Mouse (Mus musculus) granulocyte monocyte progenitor cell, adult 5-6 weeks (primary cell): Measurements from ENCODE around the gene Lefty2. TPM values are rescaled to one million over a fixed set of nuclear protein-coding genes. Genes with fewer than 3 reads are reported as not detected.
"Not testable (repeated sequence)": the region's sequence is repeated elsewhere in the genome, so short reads cannot be mapped to it uniquely, and the experiment has no call there.

ENCODE experiments used
- ATAC-seq: replicated peaks from 2 replicates; pipeline ENCODE4 v1.8.0; 2016; ENCODE audit warnings: mild to moderate bottlenecking, moderate TSS enrichment, inconsistent platforms; ENCODE audit not compliant: poor library complexity, severe bottlenecking
- total RNA-seq, 2 experiments: library from RNA; stranded (forward) in 1 of 2; stranded (reverse) in 1 of 2; fragments of 200-712, 200-1000 nt in 1 of 2; fragments of >200 nt in 1 of 2; fragmentation: Nextera tagmentation in 1 of 2; gene quantifications; 2 replicates each; pipeline ENCODE4 v1.2.3; 2014 to 2017

Lefty2 gene
- total RNA-seq, 2 experiments from 2014 or later = not detected

GRCm38 (mm10) chr1:180931106-180931505 is 38.2 kb downstream of the Lefty2 start:
- ATAC-seq = no peak

GRCm38 (mm10) chr1:180933659-180934058 is 40.8 kb downstream of the Lefty2 start:
- ATAC-seq = no peak

GRCm38 (mm10) chr1:180934467-180935419 is 41.8 kb downstream of the Lefty2 start, which contains the start of gene Lefty1:
TSS of gene Lefty1 (plus strand) at chr1:180935022.
- no peak for ATAC-seq

GRCm38 (mm10) chr1:180936610-180937398 is 43.9 kb downstream of the Lefty2 start:
- ATAC-seq = peak; percentile 64

GRCm38 (mm10) chr1:180937631-180938030 is 44.7 kb downstream of the Lefty2 start:
- ATAC-seq = not testable (repeated sequence)

GRCm38 (mm10) chr1:180938781-180939180 is 45.9 kb downstream of the Lefty2 start:
- ATAC-seq = not testable (repeated sequence)

- peak; percentile 19 for ATAC-seq
Observed at GRCm38 (mm10) chr1:180940776-180941460, 48.0 kb downstream of the Lefty2 start.

GRCm38 (mm10) chr1:180941726-180942125 is 48.8 kb downstream of the Lefty2 start:
- no peak for ATAC-seq

- ATAC-seq = peak; percentile 28
Observed at GRCm38 (mm10) chr1:180942166-180943031, 49.5 kb downstream of the Lefty2 start, which contains the start of gene Tmem63a. TSS of gene Tmem63a (plus strand) at chr1:180942344.

GRCm38 (mm10) chr1:180943032-180943644 is 50.2 kb downstream of the Lefty2 start:
- ATAC-seq = no peak

- ATAC-seq = peak; percentile 18
Observed at GRCm38 (mm10) chr1:180943896-180944295, 51.0 kb downstream of the Lefty2 start.

- peak; percentile 72 for ATAC-seq
Observed at GRCm38 (mm10) chr1:180944553-180944952, 51.6 kb downstream of the Lefty2 start.

GRCm38 (mm10) chr1:180945001-180945980 is 52.4 kb downstream of the Lefty2 start:
- ATAC-seq = peak; percentile 10

GRCm38 (mm10) chr1:180946448-180946847 is 53.5 kb downstream of the Lefty2 start:
- no peak for ATAC-seq
